Comparison of ENCODE assay signal across 9 mouse cellular contexts in the genomic region with DNA sequence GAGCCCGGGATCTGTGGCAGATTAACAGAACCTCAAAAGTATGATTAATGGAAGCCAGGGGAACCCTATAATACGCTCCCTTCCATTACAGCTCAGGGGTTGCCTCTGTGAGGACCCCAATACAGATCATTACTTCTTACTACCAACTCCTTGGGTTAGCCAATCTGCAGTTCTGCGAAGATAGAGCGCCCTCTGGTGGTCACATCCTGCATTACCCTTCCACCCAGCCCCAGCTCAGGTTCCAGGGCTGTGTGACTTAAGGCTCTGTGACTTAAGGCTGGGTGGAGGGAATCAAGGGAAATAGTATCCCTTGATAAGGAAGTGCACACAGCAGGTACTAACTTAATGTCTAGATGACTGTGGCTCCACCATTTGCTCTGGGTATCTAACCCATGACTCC. TPM values are rescaled to one million over a fixed set of nuclear protein-coding genes. Genes with fewer than 3 reads are reported as not detected.
A peak's percentile ranks its signal among the peaks of the same experiment; 100 is the strongest.
DNase-seq lines count a peak whose midpoint lies in the region; ATAC-seq and TF ChIP-seq lines count a peak whose summit lies in the region.
"Had no signal": no experiment of that assay in that cellular context is flagged by ENCODE, and none has a peak within 500 bp of the region (broad histone marks: within the 10 kb centered on the region; RNA-seq: fewer than 3 reads in every experiment).

No protein-coding gene starts in this region.

- H3K4me2 ChIP-seq in intestine, postnatal 0 days (replicated peaks; ENCODE audit: low read depth): no peak overlapping the region
- no peak overlapping the region for H3K4me2 ChIP-seq in limb, embryonic 12.5 days
- H3K4me2 ChIP-seq: stomach, embryonic 15.5 days had no signal

- 30% methylated on average over 4 of the region's 4 CpGs for WGBS in intestine, postnatal 0 days
- WGBS in limb, embryonic 12.5 days: 25% methylated on average over 4 of the region's 4 CpGs

- peak; percentile 94 for TF ChIP-seq CTCF in intestine, postnatal 0 days (IDR thresholded peaks at IDR 0.05; ENCODE audit: low read depth)

- DNase-seq in heart, adult 11 months: peak; percentile 94
- DNase-seq in heart, postnatal 25 days (ENCODE audit: low spot score): no peak
- peak; percentile 93 to 94 for DNase-seq in cerebellum, postnatal 4 days (ENCODE audit: low spot score in 2 of 2)
- DNase-seq in gastrocnemius, postnatal 4 days (ENCODE audit: low spot score in 2 of 2): peak; percentile 74 to 82
- peak; percentile 80 for DNase-seq in naive thymus-derived CD4-positive, alpha-beta T cell, adult 2 months (ENCODE audit: low read depth)
- peak; percentile 82 for DNase-seq in splenic B cell, adult 2 months (ENCODE audit: low read depth, low spot score)

- H3K4me3 ChIP-seq in intestine, postnatal 0 days (ENCODE audit: low read depth, low read length): no peak overlapping the region
- H3K4me3 ChIP-seq in limb, embryonic 12.5 days (replicated peaks): no peak overlapping the region
- H3K4me3 ChIP-seq: stomach, embryonic 15.5 days had no signal

- no peaks in the 10 kb centered on the region for H3K4me1 ChIP-seq in intestine, postnatal 0 days (replicated peaks; ENCODE audit: control insufficient read depth, insufficient read depth, low read length)
- 0 out of 2 replicates have a peak, but pooled peaks cover 5% of the 10 kb centered on the region for H3K4me1 ChIP-seq in limb, embryonic 12.5 days (replicated peaks)
- H3K4me1 ChIP-seq: stomach, embryonic 15.5 days had no signal

- no peak for ATAC-seq in intestine, postnatal 0 days
- peak; percentile 39 for ATAC-seq in limb, embryonic 12.5 days (ENCODE audit: insufficient number of reproducible peaks, insufficient read depth, low FRiP score, low TSS enrichment, low read depth)

- no peak overlapping the region for H3K27ac ChIP-seq in intestine, postnatal 0 days (ENCODE audit: low read depth, low read length)
- H3K27ac ChIP-seq in limb, embryonic 12.5 days: no peak overlapping the region
- H3K27ac ChIP-seq: stomach, embryonic 15.5 days had no signal

- H3K36me3 ChIP-seq in intestine, postnatal 0 days (ENCODE audit: control insufficient read depth, insufficient read depth): no peaks in the 10 kb centered on the region
- 0 out of 2 replicates have a peak, but pooled peaks cover 8% of the 10 kb centered on the region for H3K36me3 ChIP-seq in limb, embryonic 12.5 days
- no peaks in the 10 kb centered on the region for H3K36me3 ChIP-seq in splenic B cell, adult 2 months (ENCODE audit: control insufficient read depth, insufficient read depth, low read length, poor library complexity, severe bottlenecking)
- H3K36me3 ChIP-seq: stomach, embryonic 15.5 days had no signal

- H3K9ac ChIP-seq in intestine, postnatal 0 days (ENCODE audit: low read depth, low read length): no peak overlapping the region
- no peak overlapping the region for H3K9ac ChIP-seq in limb, embryonic 12.5 days (replicated peaks)
- H3K9ac ChIP-seq: stomach, embryonic 15.5 days had no signal

- intact Hi-C loops in heart, postnatal 25 days (cut with DNase I): loop anchor here (1.0 to 5.0 kb wide), 5 partner anchors 46 to 241 kb away; no protein-coding TSS in a partner anchor

- H3K9me3 ChIP-seq in intestine, postnatal 0 days (ENCODE audit: control insufficient read depth): no peaks in the 10 kb centered on the region
- no peaks in the 10 kb centered on the region for H3K9me3 ChIP-seq in limb, embryonic 12.5 days
- H3K9me3 ChIP-seq: stomach, embryonic 15.5 days had no signal

- no peaks in the 10 kb centered on the region for H3K27me3 ChIP-seq in intestine, postnatal 0 days (replicated peaks; ENCODE audit: control insufficient read depth, insufficient read depth, low read length)
- H3K27me3 ChIP-seq in limb, embryonic 12.5 days: no peaks in the 10 kb centered on the region
- no peaks in the 10 kb centered on the region for H3K27me3 ChIP-seq in splenic B cell, adult 2 months (ENCODE audit: control insufficient read depth, insufficient read depth, low read length, poor library complexity, severe bottlenecking)
- H3K27me3 ChIP-seq: stomach, embryonic 15.5 days had no signal

RNA-seq across cellular contexts. Expression of gene Slc29a4, which starts 25.7 kb away (rescaled TPM):
- under 1 TPM; 0.34 to 0.65 TPM for total RNA-seq in heart, postnatal 25 days (2021)
- under 1 TPM; 0.81 to 0.88 TPM for total RNA-seq in gastrocnemius, postnatal 4 days (2021)
- 2.9 and 3.5 TPM in 2 replicates for polyA plus RNA-seq in intestine, postnatal 0 days (2015; fragmentation: Nextera tagmentation; extraction: Ambion mirVana)
- 13.9 and 14.8 TPM in 2 replicates for polyA plus RNA-seq in limb, embryonic 12.5 days (2016; fragmentation: Nextera tagmentation; extraction: Ambion mirVana)
